17 mouse cellular contexts compared by ENCODE assay signal in the genomic region with DNA sequence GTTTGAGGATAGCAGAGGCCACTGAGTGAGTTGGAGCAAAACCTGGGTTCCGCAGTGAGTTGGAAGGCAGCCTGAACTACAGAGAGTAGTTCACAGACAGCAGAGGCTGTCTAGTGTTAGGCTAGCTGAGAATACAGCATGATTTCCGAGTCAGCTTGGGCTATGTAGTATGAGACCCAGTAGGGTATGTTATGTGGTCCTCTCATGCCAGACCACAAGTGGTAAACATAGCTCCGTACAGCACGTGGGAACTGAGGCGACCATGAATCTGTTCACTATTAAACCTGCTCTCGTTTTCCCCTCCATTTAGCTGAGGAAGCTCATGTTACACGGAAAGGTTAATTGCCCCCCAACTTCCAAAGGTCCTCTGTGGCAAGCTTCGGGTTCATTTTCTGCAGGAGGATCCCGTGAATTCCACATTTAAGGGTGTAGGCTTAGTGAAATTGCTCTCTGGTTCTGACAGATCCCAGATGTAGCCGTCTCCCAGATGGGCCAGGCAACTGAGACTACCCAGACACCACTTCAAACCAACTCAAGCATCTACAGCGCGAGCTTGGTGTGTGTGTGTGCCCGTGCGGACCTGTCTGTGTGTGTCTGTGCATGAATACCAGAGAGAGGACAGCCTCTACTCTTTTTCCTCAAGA.
DNase-seq lines count a peak whose midpoint lies in the region; ATAC-seq lines count a peak whose summit lies in the region.
"Had no signal": no experiment of that assay in that cellular context is flagged by ENCODE, and none has a peak within 500 bp of the region (broad histone marks: within the 10 kb centered on the region; RNA-seq: fewer than 3 reads in every experiment).

No protein-coding gene starts in this region.

- no peaks in the 10 kb centered on the region for H3K9me3 ChIP-seq in heart, embryonic 12.5 days (replicated peaks)
- no peaks in the 10 kb centered on the region for H3K9me3 ChIP-seq in embryonic facial prominence, embryonic 10.5 days
- H3K9me3 ChIP-seq in embryonic facial prominence, embryonic 15.5 days (replicated peaks), result no peaks in the 10 kb centered on the region
- H3K9me3 ChIP-seq in limb, embryonic 13.5 days, result no peaks in the 10 kb centered on the region
- H3K9me3 ChIP-seq: neural tube, embryonic 15.5 days had no signal

- H3K4me1 ChIP-seq in heart, embryonic 12.5 days (replicated peaks), result peaks cover 60% of the 10 kb centered on the region
- peaks cover 64% of the 10 kb centered on the region for H3K4me1 ChIP-seq in embryonic facial prominence, embryonic 10.5 days
- H3K4me1 ChIP-seq in embryonic facial prominence, embryonic 15.5 days, result peaks cover 33% of the 10 kb centered on the region
- peaks cover 56% of the 10 kb centered on the region for H3K4me1 ChIP-seq in limb, embryonic 13.5 days

- H3K4me2 ChIP-seq in heart, embryonic 12.5 days, result no peak overlapping the region
- H3K4me2 ChIP-seq in embryonic facial prominence, embryonic 15.5 days (replicated peaks), result no peak overlapping the region
- peak overlapping the region; percentile 14; the same call in 1 of the 2 replicates for H3K4me2 ChIP-seq in limb, embryonic 13.5 days (replicated peaks)
- H3K4me2 ChIP-seq: hindbrain, embryonic 14.5 days; neural tube, embryonic 15.5 days had no signal

- H3K4me3 ChIP-seq in heart, embryonic 12.5 days, result no peak overlapping the region
- no peak overlapping the region for H3K4me3 ChIP-seq in embryonic facial prominence, embryonic 10.5 days
- no peak overlapping the region for H3K4me3 ChIP-seq in embryonic facial prominence, embryonic 15.5 days (replicated peaks)
- H3K4me3 ChIP-seq in limb, embryonic 13.5 days, result no peak overlapping the region
- H3K4me3 ChIP-seq: myocyte; neural tube, embryonic 15.5 days had no signal

- no peak for ATAC-seq in heart, embryonic 12.5 days (ENCODE audit: insufficient number of reproducible peaks, low FRiP score)
- peak; percentile 70 for ATAC-seq in embryonic facial prominence, embryonic 15.5 days (ENCODE audit: insufficient number of reproducible peaks, low FRiP score, low TSS enrichment, low read depth)
- ATAC-seq in limb, embryonic 13.5 days (ENCODE audit: low FRiP score, low read depth), result peak; percentile 59

- H3K27me3 ChIP-seq in heart, embryonic 12.5 days (replicated peaks), result no peaks in the 10 kb centered on the region
- H3K27me3 ChIP-seq in embryonic facial prominence, embryonic 10.5 days (replicated peaks; ENCODE audit: low read depth, poor library complexity, severe bottlenecking), result peaks cover 19% of the 10 kb centered on the region; the same call in 1 of the 2 replicates
- no peaks in the 10 kb centered on the region for H3K27me3 ChIP-seq in embryonic facial prominence, embryonic 15.5 days
- H3K27me3 ChIP-seq in limb, embryonic 13.5 days, result 0 out of 2 replicates have a peak, but pooled peaks cover 2% of the 10 kb centered on the region

- H3K27ac ChIP-seq in heart, embryonic 12.5 days (ENCODE audit: poor library complexity, severe bottlenecking), result 0 out of 2 replicates have a peak overlapping the region, but pooled peaks have one; percentile 22
- peak overlapping the region; percentile 22; the same call in 1 of the 2 replicates for H3K27ac ChIP-seq in embryonic facial prominence, embryonic 10.5 days (replicated peaks)
- 0 out of 2 replicates have a peak overlapping the region, but pooled peaks have one; percentile 12 for H3K27ac ChIP-seq in embryonic facial prominence, embryonic 15.5 days (replicated peaks)
- peak overlapping the region; percentile 67 for H3K27ac ChIP-seq in limb, embryonic 13.5 days
- H3K27ac ChIP-seq: hindbrain, embryonic 14.5 days; liver, embryonic 14.5 days; neural tube, embryonic 15.5 days had no signal

- no peak overlapping the region for H3K9ac ChIP-seq in heart, embryonic 12.5 days
- no peak overlapping the region for H3K9ac ChIP-seq in embryonic facial prominence, embryonic 15.5 days
- H3K9ac ChIP-seq in limb, embryonic 13.5 days, result no peak overlapping the region
- H3K9ac ChIP-seq: hindbrain, embryonic 14.5 days; liver, embryonic 14.5 days; neural tube, embryonic 15.5 days had no signal

- WGBS in heart, embryonic 12.5 days, result 52% methylated on average over 14 of the region's 14 CpGs
- 51% methylated on average over 14 of the region's 14 CpGs for WGBS in embryonic facial prominence, embryonic 10.5 days
- 20% methylated on average over 14 of the region's 14 CpGs for WGBS in embryonic facial prominence, embryonic 15.5 days
- WGBS in limb, embryonic 13.5 days, result 19% methylated on average over 14 of the region's 14 CpGs

- no peak for DNase-seq in heart, adult 18-20 months
- peak; percentile 74 for DNase-seq in embryonic facial prominence, embryonic 10.5 days (ENCODE audit: low spot score)
- DNase-seq in spleen, adult 12 weeks (ENCODE audit: low spot score), result no peak
- DNase-seq in adrenal gland, postnatal 25 days, result no peak
- DNase-seq in adrenal gland, adult 2 months, result no peak
- DNase-seq: cerebellum, postnatal 10 days; heart, postnatal 14 days; kidney, adult 8-10 months; kidney, postnatal 4 days; midbrain, embryonic 14.5 days had no signal

- H3K36me3 ChIP-seq in heart, embryonic 12.5 days, result no peaks in the 10 kb centered on the region
- no peaks in the 10 kb centered on the region for H3K36me3 ChIP-seq in embryonic facial prominence, embryonic 10.5 days (replicated peaks)
- no peaks in the 10 kb centered on the region for H3K36me3 ChIP-seq in embryonic facial prominence, embryonic 15.5 days
- no peaks in the 10 kb centered on the region for H3K36me3 ChIP-seq in limb, embryonic 13.5 days
- H3K36me3 ChIP-seq: neural tube, embryonic 15.5 days had no signal

Comparison
In these comparisons a context has a peak if more than half of its experiments do, and no peak if none do; other contexts are left out.
1. H3K27ac ChIP-seq: peak in every context shown above with its lines; median percentile 67 in limb, embryonic 13.5 days; 22 in heart, embryonic 12.5 days; 22 in embryonic facial prominence, embryonic 10.5 days; 12 in embryonic facial prominence, embryonic 15.5 days.